Mouse (Mus musculus) layer of hippocampus, postnatal 14 days (tissue): ENCODE measurements at regions not wholly inside any gene's neighbourhood (a gene's known extent, or its start where the extent isn't known, plus 50 kb on each side); places are given as distances from the start of the nearest gene placed in this dataset.

Source experiments
- DNase-seq, 2 experiments: peaks; one replicate each; pipeline ENCODE4 v3.0.0; 2021 to 2022; ENCODE audit warnings: low spot score in 2 of 2, mixed read lengths in 1 of 2

- DNase-seq = no peak
Measured at GRCm38 (mm10) chr14:33794262-33794661, 129.1 kb upstream of the Gdf10 start.

DNA sequence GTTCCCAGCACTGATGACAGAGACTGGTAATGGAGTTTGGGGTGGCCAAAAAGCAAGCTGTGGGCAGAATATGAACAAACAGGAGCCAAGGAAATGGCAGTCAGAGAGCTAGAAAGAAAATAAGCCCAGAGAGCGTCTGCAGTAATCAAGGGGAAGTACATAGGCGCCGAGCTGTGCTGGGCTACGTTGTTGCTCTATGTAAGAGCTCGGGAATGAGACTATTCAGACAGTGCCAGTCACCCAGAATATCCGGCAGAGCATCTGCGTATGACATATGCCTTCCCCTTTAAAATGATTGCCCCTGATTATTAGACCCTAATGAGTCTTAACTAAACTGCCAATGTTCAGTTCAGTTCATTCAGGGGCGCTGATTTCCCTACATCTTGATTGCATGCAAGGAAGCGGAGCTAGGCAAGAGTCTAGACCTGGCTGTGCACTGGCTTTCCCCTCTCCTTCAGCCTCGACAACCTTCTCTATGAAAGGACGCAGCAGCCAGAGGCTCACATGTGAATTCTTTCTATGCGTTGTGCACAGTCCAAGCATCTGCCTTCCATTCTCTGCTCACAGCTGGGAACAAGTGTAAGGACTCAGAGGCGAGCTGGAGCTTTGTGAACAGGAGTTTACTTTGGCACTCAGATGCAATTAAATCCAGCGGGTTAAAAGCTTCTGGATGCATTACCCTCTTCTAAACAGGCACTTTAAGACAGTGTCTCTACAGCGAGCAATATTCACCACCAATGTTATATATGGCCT is 125.7 kb upstream of the Gdf10 start:
- DNase-seq = peak in 1 of 2 experiments; percentile 28

DNA sequence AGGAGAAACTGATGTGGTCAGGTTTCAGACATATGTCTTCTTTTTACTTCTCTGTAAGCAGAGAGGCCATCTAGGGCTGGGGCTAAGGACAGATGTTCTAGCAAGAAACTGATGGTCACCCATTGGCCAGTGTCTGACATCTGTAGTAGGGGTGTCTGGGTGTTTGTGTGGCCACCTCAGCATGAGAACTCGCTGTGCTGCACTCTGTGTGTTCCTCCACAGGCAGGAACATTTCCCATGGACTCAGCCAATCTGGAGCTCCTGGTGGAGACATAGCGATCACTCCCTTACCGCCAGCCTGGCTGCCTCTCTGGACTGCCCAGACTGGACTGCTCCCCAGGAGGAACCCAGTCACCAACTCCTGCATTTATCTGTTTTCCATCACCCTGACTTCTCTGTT is 119.1 kb upstream of the Gdf10 start:
- DNase-seq = no peak

GRCm38 (mm10) chr14:33804721-33805120 is 118.7 kb upstream of the Gdf10 start:
- no peak for DNase-seq

DNA sequence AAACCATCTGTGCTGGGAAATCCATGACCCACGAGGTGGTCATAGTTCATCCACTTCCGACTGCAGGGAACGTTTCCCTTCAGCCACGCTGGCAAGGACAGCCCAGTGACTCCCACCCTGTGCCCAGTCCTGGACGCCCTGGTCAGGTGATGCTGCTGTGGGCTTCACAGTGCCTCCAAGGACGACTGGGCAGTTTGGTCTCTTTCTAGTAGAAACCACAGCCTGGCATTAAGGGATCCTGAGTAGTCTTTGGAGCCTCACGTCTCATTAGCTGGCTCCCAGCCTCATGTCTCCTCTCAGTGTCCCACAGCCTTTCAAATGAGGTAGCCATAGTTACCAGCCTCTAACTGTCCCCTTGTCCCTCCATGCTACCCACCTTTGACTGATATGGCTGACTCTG is 116.2 kb upstream of the Gdf10 start:
- DNase-seq = no peak

- no peak for DNase-seq
Measured at GRCm38 (mm10) chr14:33808593-33809265, 114.7 kb upstream of the Gdf10 start.

DNA sequence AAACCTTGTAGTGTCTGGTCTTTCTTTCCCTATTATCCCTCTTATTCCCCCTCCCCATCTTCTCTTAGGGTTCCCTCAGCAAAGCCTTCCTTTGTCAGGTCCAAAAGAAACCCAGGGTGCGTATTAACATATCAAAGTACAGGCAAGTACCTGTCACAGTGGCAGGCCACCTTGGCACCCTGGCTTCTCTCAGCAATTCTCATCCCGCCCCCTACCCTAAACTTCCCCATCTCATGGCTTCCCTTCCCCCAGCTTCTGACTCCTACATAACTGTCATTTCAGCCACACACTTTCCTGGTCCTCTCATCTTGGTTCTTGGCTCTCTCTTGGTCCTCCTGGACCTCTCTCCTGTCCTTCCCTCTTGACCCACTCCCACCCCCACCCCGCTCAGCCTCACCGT is 112.8 kb upstream of the Gdf10 start:
- DNase-seq = no peak

DNA sequence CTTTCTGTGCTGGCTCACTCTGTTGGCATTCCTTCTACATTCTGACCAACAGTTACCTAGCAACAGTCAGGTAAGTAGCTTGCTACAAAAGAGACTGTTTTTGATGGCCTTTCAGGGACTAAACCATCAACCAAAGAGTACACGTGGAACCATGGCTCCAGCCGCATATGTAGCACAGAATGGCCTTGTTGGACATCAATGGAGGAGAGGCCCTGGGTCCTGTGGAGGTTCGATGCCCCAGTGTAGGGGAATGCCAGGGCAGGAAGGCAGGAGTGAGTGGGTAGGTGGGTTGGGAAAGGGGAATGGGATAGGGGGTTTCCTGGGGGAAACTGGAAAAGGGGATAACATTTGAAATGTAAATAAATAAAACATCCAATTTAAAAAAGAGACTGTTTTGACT is 112.1 kb upstream of the Gdf10 start:
- no peak for DNase-seq

DNA sequence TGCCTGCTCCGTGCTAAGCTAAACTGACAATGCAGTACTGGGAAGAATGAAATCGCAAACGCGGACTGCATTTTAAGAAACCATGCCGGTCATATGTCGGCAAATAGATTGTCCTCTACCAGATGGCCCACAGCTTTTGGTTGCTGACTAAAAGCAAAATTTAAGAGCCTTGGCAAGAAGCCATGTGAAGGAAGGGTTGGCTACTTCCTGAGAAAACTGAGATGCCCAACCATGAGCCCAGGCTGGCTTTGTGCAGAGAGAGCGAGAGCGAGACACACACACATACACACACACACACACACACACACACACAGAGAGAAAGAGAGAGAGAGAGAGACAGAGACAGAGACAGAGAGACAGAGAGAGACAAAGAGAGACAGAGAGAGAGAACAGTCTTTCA is 111.1 kb upstream of the Gdf10 start:
- no peak for DNase-seq

DNA sequence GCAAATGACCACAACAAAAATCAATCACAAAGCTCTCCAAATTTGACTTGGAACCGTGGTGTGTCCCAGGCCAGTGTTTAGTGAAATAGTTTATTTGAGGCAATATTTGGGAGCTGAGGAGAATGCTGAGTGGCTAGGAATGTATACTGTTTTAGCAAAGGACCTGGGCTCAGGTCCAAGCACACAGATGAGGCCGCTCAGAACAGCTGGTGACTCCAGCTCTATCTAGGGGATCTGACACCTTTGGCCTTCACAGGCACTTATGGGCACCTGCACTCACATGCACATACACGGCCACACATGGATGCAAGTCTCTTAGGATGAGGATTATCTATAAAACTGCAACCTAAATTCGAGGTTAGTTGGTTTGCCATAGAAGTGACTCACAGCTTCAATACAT is 110.6 kb upstream of the Gdf10 start:
- DNase-seq = no peak

GRCm38 (mm10) chr14:33813274-33813673 is 110.1 kb upstream of the Gdf10 start:
- no peak for DNase-seq

DNA sequence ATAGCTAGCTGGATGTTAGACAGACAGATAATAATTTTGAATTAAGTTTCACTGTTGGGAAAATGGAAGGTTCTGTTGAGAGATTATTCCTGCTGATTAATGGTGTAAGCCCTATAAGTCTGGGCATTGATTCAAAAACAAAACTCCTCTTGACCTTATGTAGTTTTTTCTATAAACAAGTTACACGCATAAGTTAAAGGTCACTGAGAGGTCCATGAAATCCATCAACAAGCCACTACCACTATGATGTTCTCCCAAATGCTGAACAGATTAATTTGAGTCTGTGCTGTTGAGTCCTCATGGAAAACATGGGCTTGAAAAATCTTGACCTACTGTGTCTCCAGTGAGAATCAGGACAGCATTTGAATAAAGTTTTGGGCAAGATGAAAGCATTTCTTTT is 109.3 kb upstream of the Gdf10 start:
- no peak for DNase-seq

- DNase-seq = no peak
Measured at GRCm38 (mm10) chr14:33814599-33814998, 108.8 kb upstream of the Gdf10 start.

DNA sequence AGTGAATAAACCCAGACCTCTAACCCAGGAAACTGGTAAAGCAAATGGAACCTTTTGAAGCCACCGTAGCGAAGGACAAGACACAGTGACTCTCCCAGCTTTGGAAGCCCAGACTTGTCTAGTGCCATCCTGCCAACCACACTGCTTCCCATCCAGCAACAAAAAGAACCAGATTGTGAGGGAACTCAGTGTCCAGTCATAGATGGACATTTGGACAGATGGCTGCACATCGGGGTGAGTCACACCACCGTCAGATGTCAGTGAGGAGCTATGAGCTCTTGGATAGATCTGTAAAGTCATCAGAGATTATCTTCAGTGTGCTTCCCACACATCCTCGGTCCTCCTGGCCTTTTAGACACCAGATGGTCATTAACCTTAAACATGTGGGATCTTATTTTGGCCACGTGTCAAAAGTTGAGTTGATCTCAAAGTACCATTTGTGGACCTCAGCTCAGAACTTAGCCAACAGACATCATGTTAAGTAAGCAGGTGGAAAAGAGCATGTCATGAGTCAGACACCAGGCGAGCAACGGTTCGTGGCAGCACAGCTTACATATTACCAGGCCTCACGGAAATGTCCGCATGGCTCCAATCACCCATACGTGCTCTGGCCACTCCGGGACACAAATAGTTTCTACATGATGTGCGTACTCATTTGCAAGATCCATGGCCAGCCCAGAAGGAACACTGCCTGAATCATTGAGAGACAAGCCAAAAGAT is 102.7 kb upstream of the Gdf10 start:
- DNase-seq = no peak

DNA sequence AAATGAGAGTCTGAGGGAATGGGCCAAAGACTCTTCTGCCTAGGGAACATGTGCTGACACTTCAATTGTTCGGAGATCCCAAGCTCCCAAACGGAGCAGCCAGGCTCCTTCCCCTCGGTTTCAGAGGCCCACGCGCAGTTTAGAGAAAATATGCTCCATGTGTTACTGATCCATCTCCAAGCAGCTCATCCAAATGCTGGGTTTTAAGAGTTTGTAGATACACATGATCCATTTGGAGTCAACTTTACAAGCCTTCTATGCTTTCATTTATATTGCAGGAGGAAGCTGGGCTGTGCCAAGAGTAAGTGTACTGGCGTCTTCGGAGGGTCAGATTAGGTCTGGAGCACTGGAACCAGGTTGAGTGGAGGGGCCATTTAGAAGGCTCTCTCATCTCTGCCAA is 102.0 kb upstream of the Gdf10 start:
- DNase-seq = peak in 1 of 2 experiments; percentile 55

GRCm38 (mm10) chr14:33824421-33824874 is 98.9 kb upstream of the Gdf10 start:
- peak; percentile 32 to 72 for DNase-seq

- no peak for DNase-seq
Measured at GRCm38 (mm10) chr14:33826003-33826644, 97.3 kb upstream of the Gdf10 start.

- peak in 1 of 2 experiments; percentile 26 for DNase-seq
Measured at GRCm38 (mm10) chr14:33832650-33833319, 90.6 kb upstream of the Gdf10 start.

- DNase-seq = no peak
Measured at GRCm38 (mm10) chr14:33836341-33836740, 87.0 kb upstream of the Gdf10 start.

- no peak for DNase-seq
Measured at GRCm38 (mm10) chr14:33841821-33842220, 81.6 kb upstream of the Gdf10 start.

- no peak for DNase-seq
Measured at GRCm38 (mm10) chr14:33853499-33853898, 69.9 kb upstream of the Gdf10 start.
